9 mouse cellular contexts compared by ENCODE assay signal in the genomic region with DNA sequence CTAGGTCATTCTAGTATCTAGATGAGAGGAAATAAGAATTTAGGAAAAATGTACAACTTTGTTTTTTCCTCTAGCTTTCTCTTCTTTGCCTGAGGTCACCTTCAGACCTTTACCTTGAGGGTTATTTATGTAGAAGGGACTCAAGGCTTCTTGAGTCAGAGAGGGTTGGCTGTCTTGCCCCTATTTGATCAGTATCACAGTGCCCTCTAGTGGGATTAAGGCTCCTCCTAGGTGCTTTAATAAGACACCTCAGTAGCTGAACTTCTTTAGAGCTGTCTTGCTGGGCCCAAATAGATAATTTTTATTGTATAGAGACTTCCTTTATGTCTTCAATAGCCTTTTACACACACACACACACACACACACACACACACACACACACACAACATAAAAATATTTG. TPM values are rescaled to one million over a fixed set of nuclear protein-coding genes. Genes with fewer than 3 reads are reported as not detected.
DNase-seq lines count a peak whose midpoint lies in the region; TF ChIP-seq lines count a peak whose summit lies in the region.
"Had no signal": no experiment of that assay in that cellular context is flagged by ENCODE, and none has a peak within 500 bp of the region (broad histone marks: within the 10 kb centered on the region; RNA-seq: fewer than 3 reads in every experiment).

No protein-coding gene starts in this region.

- H3K36me3 ChIP-seq in kidney, adult 2 months (ENCODE audit: control insufficient read depth, insufficient read depth, low read length) = no peaks in the 10 kb centered on the region
- no peaks in the 10 kb centered on the region for H3K36me3 ChIP-seq in thymus, adult 2 months (ENCODE audit: control insufficient read depth, insufficient read depth, low read length)
- H3K36me3 ChIP-seq: embryonic facial prominence, embryonic 13.5 days had no signal

- intact Hi-C loops in heart, postnatal 10 days (cut with DNase I) = loop anchor here (1.0 kb wide), 1 partner anchor 137 kb away; no protein-coding TSS in a partner anchor

- H3K4me1 ChIP-seq in kidney, adult 2 months (ENCODE audit: control insufficient read depth, insufficient read depth, low read length) = no peaks in the 10 kb centered on the region; the same call in 1 of the 2 replicates
- H3K4me1 ChIP-seq in thymus, adult 2 months (replicated peaks; ENCODE audit: control insufficient read depth, insufficient read depth, low read length) = no peaks in the 10 kb centered on the region
- H3K4me1 ChIP-seq: embryonic facial prominence, embryonic 13.5 days had no signal

- peak; percentile 38 for TF ChIP-seq CTCF in kidney, adult 2 months (conservative IDR thresholded peaks at IDR 0.05; ENCODE audit: insufficient read depth, insufficient read length, low read depth, low read length)
- no peak for TF ChIP-seq CTCF in thymus, adult 2 months (IDR thresholded peaks at IDR 0.05; ENCODE audit: borderline replicate concordance, control insufficient read depth, extremely low read depth, insufficient read depth, low read length, poor library complexity)

- H3K27ac ChIP-seq in kidney, adult 2 months (ENCODE audit: insufficient read depth, low read depth, low read length) = no peak overlapping the region
- no peak overlapping the region for H3K27ac ChIP-seq in thymus, adult 2 months (ENCODE audit: control insufficient read depth, insufficient read depth, low read length)
- H3K27ac ChIP-seq: embryonic facial prominence, embryonic 13.5 days had no signal

- no peaks in the 10 kb centered on the region for H3K27me3 ChIP-seq in kidney, adult 2 months (replicated peaks; ENCODE audit: control insufficient read depth, insufficient read depth, low read length)
- H3K27me3 ChIP-seq in thymus, adult 2 months (ENCODE audit: control insufficient read depth, insufficient read depth, low read length) = no peaks in the 10 kb centered on the region
- H3K27me3 ChIP-seq: embryonic facial prominence, embryonic 13.5 days had no signal

- H3K4me3 ChIP-seq in kidney, adult 2 months (ENCODE audit: insufficient read depth, low read depth, low read length) = no peak overlapping the region
- H3K4me3 ChIP-seq in thymus, adult 2 months (ENCODE audit: control insufficient read depth, insufficient read depth, low read length) = no peak overlapping the region
- H3K4me3 ChIP-seq: embryonic facial prominence, embryonic 13.5 days had no signal

- no peak for TF ChIP-seq POLR2A in kidney, adult 2 months (IDR thresholded peaks at IDR 0.05; ENCODE audit: low read depth, low read length)
- no peak for TF ChIP-seq POLR2A in thymus, adult 2 months (IDR thresholded peaks at IDR 0.05; ENCODE audit: control insufficient read depth, extremely low read depth, insufficient read depth, low read length, poor library complexity)

- DNase-seq in kidney, adult 2 months = peak; percentile 81
- DNase-seq in kidney, adult 18-20 months = no peak
- DNase-seq in thymus, adult 2 months = peak; percentile 48
- no peak for DNase-seq in thymus, postnatal 36 days
- peak; percentile 88 for DNase-seq in brain, adult 2 months (ENCODE audit: low read depth, low spot score)
- DNase-seq in heart, postnatal 10 days = peak; percentile 56 to 60
- peak; percentile 61 for DNase-seq in skeletal muscle tissue, adult 2 months (ENCODE audit: low read depth, low spot score)
- DNase-seq in spleen, adult 12 weeks (ENCODE audit: low spot score) = no peak

RNA-seq across cellular contexts. Expression of gene Ranbp6, which starts 8.2 kb away (rescaled TPM):
- 1.9 and 2.5 TPM in 2 replicates for polyA plus RNA-seq in kidney, adult 2 months (2012; rRNA removed)
- 4.6 and 6.1 TPM in 2 replicates for polyA plus RNA-seq in thymus, adult 2 months (2012; rRNA removed)
- 10 to 100 TPM; 13.2 to 15.5 TPM for total RNA-seq in heart, postnatal 10 days (2021)

RNA-seq across cellular contexts. Expression of gene 9930021J03Rik, which starts 15.2 kb away (rescaled TPM):
- 7.4 TPM in 2 replicates for polyA plus RNA-seq in kidney, adult 2 months (2012; rRNA removed)
- polyA plus RNA-seq in thymus, adult 2 months (2012; rRNA removed) = 11.3 and 12.5 TPM in 2 replicates
- total RNA-seq in heart, postnatal 10 days (2021) = 10 to 100 TPM; 15.3 to 17.5 TPM

Comparison
In these comparisons a context has a peak if more than half of its experiments do, and no peak if none do; other contexts are left out.
1. DNase-seq: peak in kidney, adult 2 months (single experiment), thymus, adult 2 months (single experiment), brain, adult 2 months (single experiment), heart, postnatal 10 days (2 of 2) and skeletal muscle tissue, adult 2 months (single experiment); none in kidney, adult 18-20 months (single experiment), thymus, postnatal 36 days (0 of 2) and spleen, adult 12 weeks (single experiment).